Mouse (Mus musculus) forebrain, embryonic 12.5 days (tissue): ENCODE measurements around the gene Gm21970. TPM values are rescaled to one million over a fixed set of nuclear protein-coding genes. Genes with fewer than 3 reads are reported as not detected.

Experiments
- ATAC-seq: fragments of 200-750 bp; cut with Nextera tagmentation; 2 replicates; pipeline ENCODE4 v1.8.0; 2017; ENCODE audit warnings: moderate TSS enrichment; ENCODE audit not compliant: low FRiP score
- H3K27ac ChIP-seq: fragments of 300-500 bp; sonication (generic); 2 replicates; pipeline ENCODE4 v1.5.1; 2016; ENCODE audit warnings: mild to moderate bottlenecking
- H3K27me3 ChIP-seq: fragments of 300-500 bp; sonication (generic); 2 replicates; pipeline ENCODE4 v1.6.1; 2016; ENCODE audit warnings: mild to moderate bottlenecking
- H3K36me3 ChIP-seq: fragments of 300-500 bp; sonication (generic); replicated peaks from 2 replicates; pipeline ENCODE4 v1.6.1; 2016; ENCODE audit warnings: mild to moderate bottlenecking
- H3K4me1 ChIP-seq: fragments of 300-500 bp; sonication (generic); 2 replicates; pipeline ENCODE4 v1.6.1; 2016
- H3K4me2 ChIP-seq: fragments of 300-500 bp; sonication (generic); 2 replicates; pipeline ENCODE4 v1.6.1; 2016; ENCODE audit warnings: mild to moderate bottlenecking, moderate library complexity
- H3K4me3 ChIP-seq: fragments of 300-500 bp; sonication (generic); replicated peaks from 2 replicates; pipeline ENCODE4 v1.5.1; 2016; ENCODE audit warnings: mild to moderate bottlenecking
- H3K9ac ChIP-seq: fragments of 300-500 bp; sonication (generic); 2 replicates; pipeline ENCODE4 v1.6.1; 2016; ENCODE audit warnings: mild to moderate bottlenecking
- H3K9me3 ChIP-seq: fragments of 300-500 bp; sonication (generic); 2 replicates; pipeline ENCODE4 v1.6.1; 2016
- WGBS: fragments of 180-500 bp; shearing (Covaris S2); methylation state at CpG from one replicate; pipeline ENCODE4 v1.1.7; 2016; 5-methylcytosine and 5-hydroxymethylcytosine counted together
- polyA plus RNA-seq: library from polyadenylated mRNA; unstranded; fragments of >200 nt; fragmentation: Nextera tagmentation; extraction: Ambion mirVana; gene quantifications from 2 replicates; pipeline ENCODE4 v1.2.1, GENCODE M21; 2016

Gene Gm21970
- polyA plus RNA-seq, 1 experiment from 2014 or later: not detected

- Histone ChIP-seq H3K9ac (no peak overlapping the region), H3K4me3 (no peak overlapping the region), H3K4me1 (peaks cover 28% of the 10 kb centered on the region), H3K4me2 (no peak overlapping the region), H3K36me3 (no peaks in the 10 kb centered on the region), H3K9me3 (no peaks in the 10 kb centered on the region), H3K27ac (no peak overlapping the region), H3K27me3 (no peaks in the 10 kb centered on the region; the same call in 1 of the 2 replicates)
- 97% methylated on average over 2 of the region's 2 CpGs for WGBS
- no peak for ATAC-seq
These were observed 71.9 kb downstream of the Gm21970 start for GRCm38 (mm10) chr16:91463400-91463799.

DNA sequence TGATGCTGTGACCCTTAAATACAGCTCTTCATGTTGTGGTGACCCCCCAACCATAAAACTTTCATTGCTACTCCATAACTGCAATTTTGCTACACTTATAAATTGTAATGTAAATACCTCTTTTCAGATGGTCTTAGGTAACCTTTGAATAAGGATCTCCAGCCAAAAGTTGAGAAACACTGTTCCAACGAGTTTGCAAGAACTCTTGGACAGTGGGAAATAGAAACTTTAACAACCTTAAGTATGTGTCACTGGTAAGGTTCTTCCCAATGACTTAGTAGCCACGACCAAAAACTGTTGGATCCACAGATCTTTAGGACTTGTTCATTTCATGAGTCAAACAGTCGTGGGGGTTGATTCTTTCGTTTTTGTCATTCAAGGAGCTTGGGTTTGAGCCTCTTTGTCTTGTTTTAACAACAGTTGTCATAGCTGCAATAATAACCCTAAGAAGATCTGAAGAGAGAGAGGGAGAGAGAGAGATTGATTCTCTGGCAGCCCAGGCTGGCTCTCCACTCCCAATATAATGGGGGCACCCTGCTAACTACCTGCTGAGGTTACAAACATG, 72.4 kb downstream of the Gm21970 start:
- 88% methylated on average over 4 of the region's 4 CpGs for WGBS
- no peak overlapping the region for H3K27ac ChIP-seq

GRCm38 (mm10) chr16:91464594-91465504, 73.3 kb downstream of the Gm21970 start:
- no peaks in the 10 kb centered on the region; the same call in 1 of the 2 replicates for H3K27me3 ChIP-seq
- WGBS: 2% methylated on average over 43 of the region's 44 CpGs
- ATAC-seq: peak; percentile 96

More for the DNA sequence above, 72.4 kb downstream of the Gm21970 start:
- H3K27me3 ChIP-seq: no peaks in the 10 kb centered on the region; the same call in 1 of the 2 replicates
- H3K4me3 ChIP-seq: peak overlapping the region; percentile 54
- H3K9ac ChIP-seq: 0 out of 2 replicates have a peak overlapping the region, but pooled peaks have one; percentile 54
- no peaks in the 10 kb centered on the region for H3K36me3 ChIP-seq
- H3K4me2 ChIP-seq: peak overlapping the region; percentile 78
- H3K9me3 ChIP-seq: no peaks in the 10 kb centered on the region
- peaks cover 27% of the 10 kb centered on the region for H3K4me1 ChIP-seq
- ATAC-seq: no peak

GRCm38 (mm10) chr16:91465505-91466240, 74.2 kb downstream of the Gm21970 start:
- 0 out of 2 replicates have a peak, but pooled peaks have one; percentile 14 for ATAC-seq
- Histone ChIP-seq H3K36me3 (no peaks in the 10 kb centered on the region; the same call in 1 of the 2 replicates), H3K9ac (peak overlapping the region; percentile 61; the same call in 1 of the 2 replicates), H3K27ac (no peak overlapping the region), H3K9me3 (no peaks in the 10 kb centered on the region), H3K4me3 (peak overlapping the region; percentile 54), H3K27me3 (no peaks in the 10 kb centered on the region; the same call in 1 of the 2 replicates), H3K4me1 (peaks cover 22% of the 10 kb centered on the region), H3K4me2 (peak overlapping the region; percentile 78)
- WGBS: 51% methylated on average over 13 of the region's 13 CpGs

More at GRCm38 (mm10) chr16:91464594-91465504, 73.3 kb downstream of the Gm21970 start:
- H3K4me3 ChIP-seq: peak overlapping the region; percentile 54
- H3K4me2 ChIP-seq: peak overlapping the region; percentile 78
- H3K9ac ChIP-seq: peak overlapping the region; percentile 61
- peak overlapping the region; percentile 65 for H3K27ac ChIP-seq
- H3K4me1 ChIP-seq: peaks cover 22% of the 10 kb centered on the region
- no peaks in the 10 kb centered on the region; the same call in 1 of the 2 replicates for H3K36me3 ChIP-seq
- H3K9me3 ChIP-seq: no peaks in the 10 kb centered on the region

- Histone ChIP-seq H3K27ac (peak overlapping the region; percentile 13; the same call in 1 of the 2 replicates), H3K4me1 (peaks cover 22% of the 10 kb centered on the region), H3K36me3 (no peaks in the 10 kb centered on the region; the same call in 1 of the 2 replicates), H3K9me3 (no peaks in the 10 kb centered on the region), H3K4me2 (no peak overlapping the region), H3K9ac (no peak overlapping the region), H3K27me3 (no peaks in the 10 kb centered on the region; the same call in 1 of the 2 replicates), H3K4me3 (no peak overlapping the region)
- no peak for ATAC-seq
- WGBS: 51% methylated on average over 6 of the region's 6 CpGs
These were observed 75.0 kb downstream of the Gm21970 start for GRCm38 (mm10) chr16:91466566-91466965.

Other genes starting within 250 kb of the Gm21970 start
- gene Olig2, start 166.3 kb upstream of the Gm21970 start, polyA plus RNA-seq: 20.8 and 28.1 TPM in 2 replicates
- gene Olig1, start 121.9 kb upstream of the Gm21970 start, polyA plus RNA-seq: 9.9 and 11.8 TPM in 2 replicates
- 29.2 and 29.9 TPM in 2 replicates for gene Ifnar2, start 18.9 kb upstream of the Gm21970 start, polyA plus RNA-seq
- 5.8 and 6.3 TPM in 2 replicates for gene Il10rb, start 14.4 kb downstream of the Gm21970 start, polyA plus RNA-seq
- gene Ifnar1, start 93.5 kb downstream of the Gm21970 start, polyA plus RNA-seq: 54.7 and 57.7 TPM in 2 replicates
- gene Ifngr2, start 155.4 kb downstream of the Gm21970 start, polyA plus RNA-seq: 27.9 and 31.9 TPM in 2 replicates
- gene Tmem50b, start 206.1 kb downstream of the Gm21970 start, polyA plus RNA-seq: 38.7 and 41.2 TPM in 2 replicates
- 5.3 and 5.4 TPM in 2 replicates for gene Dnajc28, start 227.3 kb downstream of the Gm21970 start, polyA plus RNA-seq